Mouse (Mus musculus) E14TG2a.4 (cell line): Measurements from ENCODE around the gene Cdc34b.

Experiments
- H3K27me3 ChIP-seq: 2 replicates; pipeline ENCODE4 v1.6.1; 2014; ENCODE audit warnings: low read length, control low read depth; ENCODE audit not compliant: insufficient read depth
- H3K36me3 ChIP-seq: 2 replicates; pipeline ENCODE4 v1.6.1; 2014; ENCODE audit warnings: low read length, control low read depth; ENCODE audit not compliant: insufficient read depth
- H3K4me1 ChIP-seq: replicated peaks from 2 replicates; pipeline ENCODE4 v1.6.1; 2014; ENCODE audit warnings: low read depth, low read length, control low read depth
- H3K4me3 ChIP-seq: replicated peaks from 2 replicates; pipeline ENCODE4 v1.5.1; 2014; ENCODE audit warnings: mild to moderate bottlenecking, low read length
- H3K9me3 ChIP-seq: 2 replicates; pipeline ENCODE4 v1.6.1; 2014; ENCODE audit warnings: low read length, control low read depth
- CTCF ChIP-seq: conservative IDR thresholded peaks from 2 replicates; pipeline ENCODE4 v1.5.1; 2014; ENCODE audit warnings: low read length
- NANOG ChIP-seq: IDR thresholded peaks from 2 replicates; pipeline ENCODE4 v1.6.1; 2014; ENCODE audit warnings: borderline replicate concordance, low read length, mixed read lengths
- POU5F1 ChIP-seq: IDR thresholded peaks from 2 replicates; pipeline ENCODE4 v1.6.1; 2014; ENCODE audit warnings: low read length, borderline replicate concordance

The Cdc34b gene

GRCm38 (mm10) chr11:94760799-94761198, 19.2 kb downstream of the Cdc34b start:
- Histone ChIP-seq H3K36me3 (no peaks in the 10 kb centered on the region), H3K4me3 (no peak overlapping the region), H3K4me1 (peaks cover 11% of the 10 kb centered on the region), H3K9me3 (no peaks in the 10 kb centered on the region), H3K27me3 (0 out of 2 replicates have a peak, but pooled peaks cover 5% of the 10 kb centered on the region)
- TF ChIP-seq POU5F1 = no peak
- TF ChIP-seq NANOG = no peak
- no peak for TF ChIP-seq CTCF

- TF ChIP-seq POU5F1 = no peak
- no peak for TF ChIP-seq NANOG
- no peak for TF ChIP-seq CTCF
- Histone ChIP-seq H3K4me3 (no peak overlapping the region), H3K36me3 (no peaks in the 10 kb centered on the region), H3K4me1 (peaks cover 11% of the 10 kb centered on the region), H3K9me3 (no peaks in the 10 kb centered on the region), H3K27me3 (no peaks in the 10 kb centered on the region)
Observed at GRCm38 (mm10) chr11:94762281-94762680, 20.7 kb downstream of the Cdc34b start.

GRCm38 (mm10) chr11:94762775-94763174, 21.2 kb downstream of the Cdc34b start:
- Histone ChIP-seq H3K36me3 (no peaks in the 10 kb centered on the region), H3K4me3 (no peak overlapping the region), H3K9me3 (no peaks in the 10 kb centered on the region), H3K27me3 (no peaks in the 10 kb centered on the region), H3K4me1 (peaks cover 11% of the 10 kb centered on the region)
- TF ChIP-seq POU5F1 = no peak
- TF ChIP-seq NANOG = no peak
- no peak; the same call in 1 of the 2 replicates for TF ChIP-seq CTCF

- TF ChIP-seq NANOG (no peak), CTCF (no peak), POU5F1 (no peak)
- H3K36me3 ChIP-seq = no peaks in the 10 kb centered on the region
- H3K9me3 ChIP-seq = no peaks in the 10 kb centered on the region
- 0 out of 2 replicates have a peak, but pooled peaks cover 2% of the 10 kb centered on the region for H3K27me3 ChIP-seq
- peaks cover 2% of the 10 kb centered on the region for H3K4me1 ChIP-seq
- no peak overlapping the region for H3K4me3 ChIP-seq
Observed at GRCm38 (mm10) chr11:94767241-94767640, 25.7 kb downstream of the Cdc34b start.

- H3K9me3 ChIP-seq = no peaks in the 10 kb centered on the region
- peaks cover 12% of the 10 kb centered on the region for H3K27me3 ChIP-seq
- no peak overlapping the region for H3K4me3 ChIP-seq
- no peaks in the 10 kb centered on the region for H3K36me3 ChIP-seq
- TF ChIP-seq CTCF (no peak), POU5F1 (no peak), NANOG (no peak)
- H3K4me1 ChIP-seq = peaks cover 6% of the 10 kb centered on the region
Observed at GRCm38 (mm10) chr11:94772363-94773055, 30.9 kb downstream of the Cdc34b start.

GRCm38 (mm10) chr11:94773851-94774250, 32.3 kb downstream of the Cdc34b start:
- TF ChIP-seq NANOG (no peak), CTCF (peak; percentile 79)
- no peaks in the 10 kb centered on the region for H3K9me3 ChIP-seq
- no peaks in the 10 kb centered on the region for H3K36me3 ChIP-seq
- H3K27me3 ChIP-seq = peaks cover 17% of the 10 kb centered on the region
- no peak overlapping the region for H3K4me3 ChIP-seq
- peaks cover 6% of the 10 kb centered on the region for H3K4me1 ChIP-seq

- TF ChIP-seq CTCF (no peak), POU5F1 (no peak), NANOG (no peak)
- peaks cover 17% of the 10 kb centered on the region for H3K27me3 ChIP-seq
- H3K4me3 ChIP-seq = no peak overlapping the region
- peaks cover 6% of the 10 kb centered on the region for H3K4me1 ChIP-seq
- H3K9me3 ChIP-seq = no peaks in the 10 kb centered on the region
- H3K36me3 ChIP-seq = no peaks in the 10 kb centered on the region
Observed at GRCm38 (mm10) chr11:94774887-94775497, 33.4 kb downstream of the Cdc34b start.

GRCm38 (mm10) chr11:94782603-94783002, 41.0 kb downstream of the Cdc34b start, which contains the start of gene Tmem92:
TSS of gene Tmem92 (minus strand) at chr11:94782703.
- no peak for TF ChIP-seq POU5F1
- no peak for TF ChIP-seq NANOG
- no peak for TF ChIP-seq CTCF
- Histone ChIP-seq H3K4me3 (no peak within 1 kb of the TSS), H3K36me3 (no peaks in the 10 kb centered on the region), H3K4me1 (no peaks in the 10 kb centered on the region), H3K27me3 (peaks cover 5% of the 10 kb centered on the region), H3K9me3 (no peaks in the 10 kb centered on the region)

- H3K9me3 ChIP-seq = no peaks in the 10 kb centered on the region
- peak; percentile 63 for TF ChIP-seq CTCF
- TF ChIP-seq NANOG = no peak
- no peak overlapping the region for H3K4me3 ChIP-seq
- H3K36me3 ChIP-seq = no peaks in the 10 kb centered on the region
- H3K27me3 ChIP-seq = peaks cover 4% of the 10 kb centered on the region; the same call in 1 of the 2 replicates
- no peaks in the 10 kb centered on the region for H3K4me1 ChIP-seq
Observed at GRCm38 (mm10) chr11:94785247-94785646, 43.7 kb downstream of the Cdc34b start.
